Mouse (Mus musculus): ENCODE measurements at regions not wholly inside any gene's neighbourhood (a gene's known extent, or its start where the extent isn't known, plus 50 kb on each side); places are given as distances from the start of the nearest gene placed in this dataset.

- no peak for TF ChIP-seq ZC3H11A (IDR thresholded peaks at IDR 0.05; ENCODE audit: borderline replicate concordance, low read depth, low read length)
- TF ChIP-seq CHD2 (IDR thresholded peaks at IDR 0.05; ENCODE audit: low read depth, low read length) = no peak
- no peak for TF ChIP-seq MAFK (IDR thresholded peaks at IDR 0.05; ENCODE audit: insufficient read depth, low read depth, low read length)
- no peak for TF ChIP-seq HCFC1 (IDR thresholded peaks at IDR 0.05; ENCODE audit: borderline replicate concordance, insufficient read depth, low read length)
- no peak for TF ChIP-seq ZNF384 (IDR thresholded peaks at IDR 0.05; ENCODE audit: low read depth, low read length)
- H3K4me1 ChIP-seq (ENCODE audit: control insufficient read depth in 2 of 2, insufficient read depth in 2 of 2, low read length in 2 of 2, poor library complexity in 1 of 2) = peaks cover 0 to 10% of the 10 kb centered on the region in 2 experiments; a peak in 2 of 4 replicates
- no peak overlapping the region for H3K9ac ChIP-seq (ENCODE audit: insufficient read depth, low read depth, low read length, poor library complexity, severe bottlenecking)
- no peaks in the 10 kb centered on the region for H3K9me3 ChIP-seq (ENCODE audit: control insufficient read depth, insufficient read depth, low read depth, low read length)
- DNase-seq (ENCODE audit: low read depth, low spot score) = no peak
- no peak overlapping the region for H3K4me3 ChIP-seq (ENCODE audit: insufficient read depth in 1 of 2, low read depth in 1 of 2, low read length in 2 of 2, poor library complexity in 1 of 2, severe bottlenecking in 1 of 2)
- in situ Hi-C loops (cut with MboI; ENCODE audit: low sequenced_read_pairs in 2 of 2, unreplicated experiment in 2 of 2) = no loop called here
- no peak overlapping the region for H3K27ac ChIP-seq (ENCODE audit: insufficient read depth, low read depth, low read length, poor library complexity, severe bottlenecking)
- no peaks in the 10 kb centered on the region for H3K36me3 ChIP-seq (ENCODE audit: control insufficient read depth, insufficient read depth, low read length, poor library complexity, severe bottlenecking)
Observed at GRCm38 (mm10) chr4:33583979-33584907, 274.1 kb downstream of the Rngtt start.

- TF ChIP-seq ZC3H11A (IDR thresholded peaks at IDR 0.05; ENCODE audit: borderline replicate concordance, low read depth, low read length) = no peak
- no peak for TF ChIP-seq MAFK (IDR thresholded peaks at IDR 0.05; ENCODE audit: insufficient read depth, low read depth, low read length)
- TF ChIP-seq ZNF384 (IDR thresholded peaks at IDR 0.05; ENCODE audit: low read depth, low read length) = no peak
- no peak for TF ChIP-seq HCFC1 (IDR thresholded peaks at IDR 0.05; ENCODE audit: borderline replicate concordance, insufficient read depth, low read length)
- TF ChIP-seq CHD2 (IDR thresholded peaks at IDR 0.05; ENCODE audit: low read depth, low read length) = no peak
- in situ Hi-C loops (cut with MboI; ENCODE audit: low sequenced_read_pairs in 2 of 2, unreplicated experiment in 2 of 2) = no loop called here
- DNase-seq (ENCODE audit: low read depth, low spot score) = peak; percentile 22
- Histone ChIP-seq H3K9me3 (ENCODE audit: control insufficient read depth, insufficient read depth, low read depth, low read length) (no peaks in the 10 kb centered on the region), H3K27ac (ENCODE audit: insufficient read depth, low read depth, low read length, poor library complexity, severe bottlenecking) (no peak overlapping the region), H3K36me3 (ENCODE audit: control insufficient read depth, insufficient read depth, low read length, poor library complexity, severe bottlenecking) (no peaks in the 10 kb centered on the region), H3K4me1 (ENCODE audit: control insufficient read depth in 2 of 2, insufficient read depth in 2 of 2, low read length in 2 of 2, poor library complexity in 1 of 2) (peaks cover 0 to 10% of the 10 kb centered on the region in 2 experiments; a peak in 2 of 4 replicates), H3K4me3 (ENCODE audit: insufficient read depth in 1 of 2, low read depth in 1 of 2, low read length in 2 of 2, poor library complexity in 1 of 2, severe bottlenecking in 1 of 2) (no peak overlapping the region), H3K9ac (ENCODE audit: insufficient read depth, low read depth, low read length, poor library complexity, severe bottlenecking) (no peak overlapping the region)
Observed at GRCm38 (mm10) chr4:33585821-33586220, 275.7 kb downstream of the Rngtt start.

DNA sequence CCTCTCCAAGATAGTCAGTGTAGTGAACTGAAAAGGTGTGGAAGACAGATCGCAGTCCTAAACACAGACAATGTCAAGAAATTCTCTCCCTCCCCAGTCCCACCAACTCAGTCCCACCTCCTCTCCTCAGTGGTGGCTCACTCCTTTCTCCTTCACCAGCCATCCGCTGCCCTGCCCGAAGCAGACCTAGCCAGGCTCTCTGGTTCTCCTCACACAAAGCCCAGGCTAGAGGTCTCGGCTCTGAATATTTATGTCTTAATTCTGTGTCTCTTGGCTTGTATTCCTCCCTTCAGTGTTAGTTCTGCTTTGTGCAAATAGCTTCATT is 276.1 kb downstream of the Rngtt start:
- in situ Hi-C loops (cut with MboI; ENCODE audit: low sequenced_read_pairs in 2 of 2, unreplicated experiment in 2 of 2) = no loop called here

DNA sequence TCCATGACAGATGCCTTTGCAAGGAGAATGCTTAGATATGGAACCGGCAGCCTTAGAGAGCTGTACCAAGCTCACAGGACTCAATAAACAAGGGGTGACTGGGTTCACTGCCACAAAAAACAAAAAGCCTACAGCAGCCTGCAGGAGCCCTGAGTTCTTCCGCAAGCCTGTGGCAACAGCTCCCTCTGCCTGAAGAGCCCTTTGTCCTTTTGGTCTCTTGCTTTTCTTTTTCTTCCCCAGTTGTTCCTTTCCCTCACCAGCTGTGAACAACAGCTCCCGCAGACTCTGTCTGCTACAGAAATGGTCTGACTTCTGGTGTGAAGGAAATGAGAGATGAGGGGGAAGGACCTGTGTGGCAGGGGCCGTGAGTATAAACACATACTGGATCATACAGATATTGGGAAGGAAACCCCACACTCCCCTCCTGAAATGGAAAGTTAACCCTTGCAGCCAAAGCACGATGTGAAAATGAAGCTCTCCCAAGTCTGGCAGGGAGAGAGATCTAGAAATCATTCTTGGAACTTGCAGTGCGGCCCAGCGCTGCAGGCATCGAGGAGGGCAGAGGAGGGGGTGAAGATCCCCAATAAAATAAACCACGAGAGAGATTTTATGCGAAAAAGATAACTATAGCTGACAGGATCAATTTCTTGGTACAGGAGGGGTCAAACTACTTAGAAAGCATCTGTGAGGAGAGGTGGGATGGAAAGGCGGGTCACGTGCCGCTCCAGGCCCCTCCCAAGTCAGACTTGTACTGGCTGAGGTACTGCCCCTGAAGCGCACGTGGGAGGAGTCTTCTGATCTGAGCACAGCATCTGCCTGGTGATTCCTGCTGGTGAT is 276.7 kb downstream of the Rngtt start:
- no peaks in the 10 kb centered on the region for H3K9me3 ChIP-seq (ENCODE audit: control insufficient read depth, insufficient read depth, low read depth, low read length)
- no peak overlapping the region for H3K9ac ChIP-seq (ENCODE audit: insufficient read depth, low read depth, low read length, poor library complexity, severe bottlenecking)
- TF ChIP-seq HCFC1 (IDR thresholded peaks at IDR 0.05; ENCODE audit: borderline replicate concordance, insufficient read depth, low read length) = no peak
- no peak for TF ChIP-seq MAFK (IDR thresholded peaks at IDR 0.05; ENCODE audit: insufficient read depth, low read depth, low read length)
- TF ChIP-seq ZC3H11A (IDR thresholded peaks at IDR 0.05; ENCODE audit: borderline replicate concordance, low read depth, low read length) = no peak
- no peak for TF ChIP-seq ZNF384 (IDR thresholded peaks at IDR 0.05; ENCODE audit: low read depth, low read length)
- TF ChIP-seq CHD2 (IDR thresholded peaks at IDR 0.05; ENCODE audit: low read depth, low read length) = no peak
- in situ Hi-C loops (cut with MboI; ENCODE audit: low sequenced_read_pairs in 2 of 2, unreplicated experiment in 2 of 2) = no loop called here
- H3K4me3 ChIP-seq (ENCODE audit: insufficient read depth in 1 of 2, low read depth in 1 of 2, low read length in 2 of 2, poor library complexity in 1 of 2, severe bottlenecking in 1 of 2) = no peak overlapping the region
- H3K4me1 ChIP-seq (ENCODE audit: control insufficient read depth in 2 of 2, insufficient read depth in 2 of 2, low read length in 2 of 2, poor library complexity in 1 of 2) = peaks cover 0 to 10% of the 10 kb centered on the region in 2 experiments; a peak in 2 of 4 replicates
- 0 out of 2 replicates have a peak overlapping the region, but pooled peaks have one; percentile 17 for H3K27ac ChIP-seq (ENCODE audit: insufficient read depth, low read depth, low read length, poor library complexity, severe bottlenecking)
- DNase-seq (ENCODE audit: low read depth, low spot score) = peak; percentile 38
- H3K36me3 ChIP-seq (ENCODE audit: control insufficient read depth, insufficient read depth, low read length, poor library complexity, severe bottlenecking) = no peaks in the 10 kb centered on the region

More for the DNA sequence above, 276.1 kb downstream of the Rngtt start:
- H3K4me3 ChIP-seq (ENCODE audit: insufficient read depth in 1 of 2, low read depth in 1 of 2, low read length in 2 of 2, poor library complexity in 1 of 2, severe bottlenecking in 1 of 2) = no peak overlapping the region
- no peak overlapping the region for H3K27ac ChIP-seq (ENCODE audit: insufficient read depth, low read depth, low read length, poor library complexity, severe bottlenecking)
- DNase-seq (ENCODE audit: low read depth, low spot score) = peak; percentile 13
- peaks cover 0 to 10% of the 10 kb centered on the region in 2 experiments; a peak in 2 of 4 replicates for H3K4me1 ChIP-seq (ENCODE audit: control insufficient read depth in 2 of 2, insufficient read depth in 2 of 2, low read length in 2 of 2, poor library complexity in 1 of 2)
- no peaks in the 10 kb centered on the region for H3K9me3 ChIP-seq (ENCODE audit: control insufficient read depth, insufficient read depth, low read depth, low read length)
- TF ChIP-seq CHD2 (IDR thresholded peaks at IDR 0.05; ENCODE audit: low read depth, low read length) (no peak), ZC3H11A (IDR thresholded peaks at IDR 0.05; ENCODE audit: borderline replicate concordance, low read depth, low read length) (no peak), MAFK (IDR thresholded peaks at IDR 0.05; ENCODE audit: insufficient read depth, low read depth, low read length) (no peak), ZNF384 (IDR thresholded peaks at IDR 0.05; ENCODE audit: low read depth, low read length) (no peak)
- H3K9ac ChIP-seq (ENCODE audit: insufficient read depth, low read depth, low read length, poor library complexity, severe bottlenecking) = no peak overlapping the region
- H3K36me3 ChIP-seq (ENCODE audit: control insufficient read depth, insufficient read depth, low read length, poor library complexity, severe bottlenecking) = no peaks in the 10 kb centered on the region

Measured in ES-E14 (cell line).